Mouse (Mus musculus) lung, embryonic 16.5 days (tissue): ENCODE data around the gene Gabrd. TPM values are rescaled to one million over a fixed set of nuclear protein-coding genes. Genes with fewer than 3 reads are reported as not detected.

Experiments
- ATAC-seq: fragments of 200-750 bp; cut with Nextera tagmentation; 2 replicates; pipeline ENCODE4 v1.8.0; 2017; ENCODE audit warnings: low read depth, mild to moderate bottlenecking, moderate library complexity
- H3K27ac ChIP-seq: fragments of 300-500 bp; sonication (generic); 2 replicates; pipeline ENCODE4 v1.5.1; 2014; ENCODE audit warnings: mild to moderate bottlenecking, control low read depth, low read length
- H3K27me3 ChIP-seq: fragments of 300-500 bp; sonication (generic); 2 replicates; pipeline ENCODE4 v1.6.1; 2014; ENCODE audit warnings: low read depth, low read length, mixed read lengths; ENCODE audit not compliant: control insufficient read depth, insufficient read depth
- H3K36me3 ChIP-seq: fragments of 300-500 bp; sonication (generic); 2 replicates; pipeline ENCODE4 v1.6.1; 2014; ENCODE audit warnings: low read length; ENCODE audit not compliant: control insufficient read depth, insufficient read depth
- H3K4me1 ChIP-seq: fragments of 300-500 bp; sonication (generic); replicated peaks from 2 replicates; pipeline ENCODE4 v1.6.1; 2014; ENCODE audit warnings: low read length, mixed read lengths; ENCODE audit not compliant: control insufficient read depth, insufficient read depth
- H3K4me2 ChIP-seq: fragments of 300-500 bp; sonication (generic); 2 replicates; pipeline ENCODE4 v1.6.1; 2014; ENCODE audit warnings: low read depth, low read length, control low read depth
- H3K4me3 ChIP-seq: fragments of 300-500 bp; sonication (generic); 2 replicates; pipeline ENCODE4 v1.5.1; 2014; ENCODE audit warnings: mild to moderate bottlenecking, low read length, control low read depth
- H3K9ac ChIP-seq: fragments of 300-500 bp; sonication (generic); 2 replicates; pipeline ENCODE4 v1.6.1; 2014; ENCODE audit warnings: low read length, control low read depth
- H3K9me3 ChIP-seq: fragments of 300-500 bp; sonication (generic); 2 replicates; pipeline ENCODE4 v1.6.1; 2016; ENCODE audit warnings: low read length; ENCODE audit not compliant: control insufficient read depth
- WGBS: fragments of 180-500 bp; shearing (Covaris S2); extraction: QIAGEN DNeasy Blood & Tissue Kit; methylation state at CpG from one replicate; pipeline ENCODE4 v1.1.7; 2014; 5-methylcytosine and 5-hydroxymethylcytosine counted together
- polyA plus RNA-seq: library from polyadenylated mRNA; unstranded; fragments of >200 nt; fragmentation: Nextera tagmentation; extraction: Ambion mirVana; gene quantifications from 2 replicates; pipeline ENCODE4 v1.2.1, GENCODE M21; 2015

The Gabrd gene
- polyA plus RNA-seq, 1 experiment from 2014 or later: 0.08 TPM

DNA sequence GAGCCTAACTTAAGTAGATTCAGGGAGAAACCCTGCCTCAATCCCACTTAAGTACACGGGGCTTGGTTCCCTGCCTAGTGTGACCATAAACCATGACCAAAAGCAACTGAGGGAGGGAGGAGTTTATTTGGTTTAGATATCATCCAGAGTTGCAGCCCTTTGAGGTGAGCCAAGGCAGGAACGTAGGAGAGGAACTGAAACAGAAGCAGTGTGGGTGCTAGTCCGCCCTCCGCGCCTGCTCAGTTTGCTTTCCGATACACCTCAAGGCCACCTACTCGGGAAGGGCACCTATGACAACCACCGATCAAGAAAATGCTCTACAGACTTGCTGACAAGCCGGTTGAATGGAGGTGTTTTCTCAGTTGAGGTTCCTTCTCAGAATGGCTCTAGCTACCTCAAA, 30.2 kb downstream of the Gabrd start:
- Histone ChIP-seq H3K27me3 (no peaks in the 10 kb centered on the region; the same call in 1 of the 2 replicates), H3K4me1 (no peaks in the 10 kb centered on the region), H3K9me3 (no peaks in the 10 kb centered on the region), H3K36me3 (no peaks in the 10 kb centered on the region), H3K9ac (no peak overlapping the region), H3K4me3 (no peak overlapping the region), H3K4me2 (no peak overlapping the region), H3K27ac (no peak overlapping the region)
- no peak for ATAC-seq
- WGBS: 80% methylated on average over 9 of the region's 9 CpGs

DNA sequence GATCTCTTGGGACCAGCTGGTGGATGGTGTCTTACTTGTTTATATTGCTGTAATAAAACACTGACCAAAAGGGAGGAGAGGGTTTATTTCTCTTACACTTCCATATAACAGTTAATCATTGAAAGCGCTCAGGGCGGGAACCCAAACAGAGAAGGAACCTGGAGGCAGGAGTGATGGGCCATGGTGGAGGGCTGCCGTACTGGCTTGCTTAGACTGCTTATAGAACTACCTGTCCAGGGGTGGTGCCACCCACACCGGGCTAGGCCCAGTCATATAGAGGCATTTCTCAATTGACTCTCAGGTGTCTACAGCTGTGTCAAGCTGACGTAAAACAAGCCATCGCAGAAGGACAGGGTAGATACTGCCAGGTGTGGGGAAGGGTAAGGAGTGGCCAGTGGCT, 31.1 kb downstream of the Gabrd start:
- 73% methylated on average over 6 of the region's 6 CpGs for whole genome bisulfite sequencing
- no peak overlapping the region for H3K27ac ChIP-seq
- H3K9me3 ChIP-seq: no peaks in the 10 kb centered on the region
- ATAC-seq: no peak
- no peak overlapping the region for H3K4me3 ChIP-seq
- no peaks in the 10 kb centered on the region for H3K36me3 ChIP-seq
- H3K4me2 ChIP-seq: no peak overlapping the region
- H3K4me1 ChIP-seq: no peaks in the 10 kb centered on the region
- no peak overlapping the region for H3K9ac ChIP-seq
- H3K27me3 ChIP-seq: peaks cover 5% of the 10 kb centered on the region; the same call in 1 of the 2 replicates

DNA sequence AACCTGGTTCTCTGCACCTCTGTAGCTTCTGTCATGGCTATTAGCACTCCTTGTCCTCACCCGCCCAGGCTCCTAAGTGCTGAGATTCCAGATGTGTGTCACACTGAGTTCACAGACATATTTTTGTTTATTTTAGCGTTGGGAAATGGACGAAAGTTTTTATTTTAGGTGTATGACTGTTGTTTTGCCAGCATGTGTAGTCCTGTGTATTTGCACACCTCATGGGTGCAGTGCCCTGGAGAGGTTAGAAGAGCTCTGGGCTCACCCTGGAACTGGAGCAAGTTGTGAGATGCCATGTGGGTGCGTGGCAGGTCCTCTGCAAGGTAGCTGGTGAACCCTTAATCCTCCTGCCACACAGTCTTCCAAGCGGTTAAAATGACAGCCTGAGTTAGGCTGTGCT, 35.5 kb downstream of the Gabrd start:
- Histone ChIP-seq H3K27ac (no peak overlapping the region), H3K36me3 (no peaks in the 10 kb centered on the region), H3K4me2 (peak overlapping the region; percentile 39; the same call in 1 of the 2 replicates), H3K4me3 (no peak overlapping the region), H3K4me1 (no peaks in the 10 kb centered on the region; the same call in 1 of the 2 replicates), H3K9ac (no peak overlapping the region), H3K9me3 (no peaks in the 10 kb centered on the region), H3K27me3 (peaks cover 33% of the 10 kb centered on the region)
- no peak for ATAC-seq
- WGBS: 25% methylated on average over 5 of the region's 5 CpGs

DNA sequence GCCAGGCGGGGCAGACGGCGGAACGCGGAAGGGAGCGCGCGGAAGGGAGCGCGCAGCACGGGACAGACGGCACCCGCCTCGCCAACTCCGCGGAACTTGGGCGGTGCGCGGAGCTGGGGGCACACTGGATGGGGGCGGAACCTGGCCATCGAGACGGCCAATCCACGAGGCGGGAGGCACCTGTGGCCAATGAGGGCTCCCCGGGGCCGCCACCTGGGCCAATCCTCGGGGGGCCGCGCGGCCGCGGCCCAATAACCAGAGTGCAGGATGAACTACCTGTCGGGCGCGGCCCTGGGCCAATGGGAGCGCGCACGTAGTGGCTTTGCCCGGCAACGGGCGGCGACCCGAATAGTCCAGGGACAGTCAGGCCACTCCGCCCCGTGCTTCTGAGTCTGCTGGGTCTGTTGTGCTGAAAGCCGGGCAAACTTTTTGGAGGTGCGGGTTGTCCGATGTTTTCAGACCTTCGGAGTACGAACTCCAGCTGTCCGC, 36.6 kb downstream of the Gabrd start, which contains the start of gene Prkcz:
TSS of gene Prkcz (minus strand) at position 59 of the 489 bp plus-strand sequence.
- no peaks in the 10 kb centered on the region for H3K36me3 ChIP-seq
- peak within 1 kb of the TSS; percentile 39 for H3K4me2 ChIP-seq
- peak within 1 kb of the TSS; percentile 61 for H3K9ac ChIP-seq
- peaks cover 33% of the 10 kb centered on the region for H3K27me3 ChIP-seq
- ATAC-seq: peak; percentile 96
- H3K9me3 ChIP-seq: no peaks in the 10 kb centered on the region
- H3K27ac ChIP-seq: peak within 1 kb of the TSS; percentile 85
- H3K4me1 ChIP-seq: no peaks in the 10 kb centered on the region; the same call in 1 of the 2 replicates
- WGBS: under 1% methylated on average over 42 of the region's 51 CpGs
- H3K4me3 ChIP-seq: peak within 1 kb of the TSS; percentile 51

DNA sequence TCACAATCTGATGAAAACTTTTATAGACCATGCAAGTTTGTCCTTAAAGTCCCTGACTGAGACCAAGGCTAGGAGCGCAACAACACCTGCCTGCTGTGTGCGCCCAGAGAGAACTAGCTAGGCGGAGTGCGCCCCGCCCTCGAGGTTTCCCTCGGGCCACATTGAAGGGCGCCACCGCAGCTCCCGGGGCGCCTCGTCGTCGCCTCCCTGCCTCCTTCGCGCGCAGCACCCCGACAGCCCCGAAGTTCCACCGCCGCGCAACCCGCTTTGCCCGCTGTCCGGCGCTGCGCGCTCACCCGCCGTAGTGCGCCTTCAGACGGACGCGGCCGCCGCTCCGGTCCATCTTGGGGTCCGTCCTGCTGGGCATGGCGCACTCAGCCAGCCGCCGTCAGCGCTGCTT, 37.1 kb downstream of the Gabrd start:
- WGBS: 1% methylated on average over 41 of the region's 42 CpGs
- Histone ChIP-seq H3K36me3 (no peaks in the 10 kb centered on the region), H3K4me3 (peak overlapping the region; percentile 51), H3K9me3 (no peaks in the 10 kb centered on the region), H3K9ac (peak overlapping the region; percentile 61), H3K4me1 (no peaks in the 10 kb centered on the region; the same call in 1 of the 2 replicates), H3K4me2 (peak overlapping the region; percentile 39), H3K27me3 (peaks cover 33% of the 10 kb centered on the region), H3K27ac (peak overlapping the region; percentile 85)
- ATAC-seq: peak; percentile 49

DNA sequence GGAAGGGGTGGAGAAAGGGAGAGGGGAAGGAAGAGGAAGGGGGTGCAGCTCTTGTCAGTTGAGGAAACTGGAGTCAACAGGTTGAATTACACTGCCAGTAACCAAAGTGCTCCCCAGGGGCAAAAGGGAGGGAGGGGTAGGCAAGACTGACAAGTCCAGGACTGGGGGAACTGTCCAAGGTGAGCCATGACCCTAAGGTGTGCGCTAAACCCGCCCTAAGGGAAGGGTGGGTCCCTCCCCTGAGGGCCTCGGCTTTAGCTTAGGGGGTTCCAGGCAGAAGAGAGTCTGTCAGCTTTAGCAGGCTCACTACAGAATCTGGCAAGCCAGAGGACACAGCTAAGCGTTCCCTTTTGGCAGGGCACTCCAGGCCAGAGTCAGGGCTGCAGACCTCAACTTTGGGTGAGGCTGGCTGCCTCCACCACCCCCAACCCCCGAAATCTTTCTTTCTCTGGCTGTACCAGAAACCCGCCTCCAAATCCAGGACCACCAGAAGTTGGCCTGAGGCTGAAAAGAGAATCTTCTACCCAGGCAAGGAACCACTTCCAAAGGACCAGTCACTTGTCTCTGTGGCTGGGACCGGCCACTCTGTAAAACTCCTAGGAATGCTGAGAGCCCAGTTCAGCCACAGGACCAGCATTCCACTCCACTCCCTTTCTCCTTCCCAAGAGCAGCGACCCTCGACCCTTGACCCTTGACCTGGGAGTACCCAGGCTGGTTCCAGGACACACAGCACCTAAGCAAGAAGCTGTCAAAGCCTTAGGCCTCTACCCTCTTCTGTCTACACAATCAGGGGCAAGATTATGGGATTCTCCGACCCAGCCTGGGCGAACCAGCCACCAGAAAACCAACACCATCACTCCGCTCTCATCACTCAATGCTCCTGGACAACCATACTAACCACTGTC, 38.1 kb downstream of the Gabrd start:
- no peak for ATAC-seq
- Histone ChIP-seq H3K4me1 (no peaks in the 10 kb centered on the region; the same call in 1 of the 2 replicates), H3K9ac (no peak overlapping the region), H3K9me3 (no peaks in the 10 kb centered on the region), H3K27me3 (peaks cover 33% of the 10 kb centered on the region), H3K4me3 (peak overlapping the region; percentile 51), H3K27ac (no peak overlapping the region), H3K4me2 (peak overlapping the region; percentile 39), H3K36me3 (no peaks in the 10 kb centered on the region)
- WGBS: 25% methylated on average over 12 of the region's 12 CpGs

DNA sequence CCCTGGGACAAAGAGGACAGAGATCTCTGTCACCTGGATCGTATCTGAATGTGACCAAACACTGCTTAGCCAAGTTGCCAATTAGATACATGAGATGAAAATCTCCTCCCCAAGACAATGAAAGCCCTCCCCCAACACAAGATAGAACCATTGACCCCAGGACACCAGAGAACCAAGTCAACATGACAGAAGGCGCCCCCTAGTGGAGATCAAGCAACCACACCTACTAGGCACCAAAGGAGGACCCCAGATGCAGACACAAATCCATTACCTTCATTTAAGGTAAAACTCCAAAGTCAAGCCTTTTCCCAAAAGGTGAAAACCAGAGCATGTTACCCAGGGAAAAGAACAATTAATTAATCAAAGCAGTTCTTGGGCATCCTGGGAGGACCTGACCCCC, 40.3 kb downstream of the Gabrd start:
- H3K4me2 ChIP-seq: no peak overlapping the region

DNA sequence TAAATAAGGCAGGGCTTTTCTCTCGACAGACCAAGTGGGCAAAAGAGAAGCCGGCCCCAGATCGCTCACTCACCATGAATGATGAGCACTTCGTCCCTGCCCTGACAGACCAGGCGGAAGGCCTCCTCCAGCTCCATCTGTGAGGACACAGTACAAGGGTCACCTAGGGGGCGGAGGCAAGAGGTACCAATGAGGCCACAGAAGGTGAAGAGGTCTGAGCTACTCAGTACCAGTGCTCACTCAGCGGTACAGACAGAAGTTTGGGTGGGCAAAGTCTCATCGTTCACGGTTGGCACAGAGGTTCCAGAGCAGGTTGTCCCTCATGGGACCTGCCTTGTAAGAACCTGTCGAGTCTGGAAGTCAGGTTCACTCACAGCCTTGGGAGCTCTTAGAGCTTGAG, 41.6 kb downstream of the Gabrd start:
- Histone ChIP-seq H3K4me2 (no peak overlapping the region), H3K27me3 (peaks cover 24% of the 10 kb centered on the region), H3K36me3 (no peaks in the 10 kb centered on the region), H3K4me3 (no peak overlapping the region), H3K9me3 (no peaks in the 10 kb centered on the region), H3K4me1 (no peaks in the 10 kb centered on the region; the same call in 1 of the 2 replicates), H3K9ac (no peak overlapping the region), H3K27ac (no peak overlapping the region)
- no peak for ATAC-seq
- 77% methylated on average over 10 of the region's 10 CpGs for WGBS

More for the DNA sequence above, 40.3 kb downstream of the Gabrd start:
- no peak overlapping the region for H3K27ac ChIP-seq
- whole genome bisulfite sequencing: 43% methylated on average over 2 of the region's 2 CpGs
- ATAC-seq: no peak
- H3K27me3 ChIP-seq: peaks cover 33% of the 10 kb centered on the region
- no peaks in the 10 kb centered on the region; the same call in 1 of the 2 replicates for H3K4me1 ChIP-seq
- no peaks in the 10 kb centered on the region for H3K9me3 ChIP-seq
- H3K4me3 ChIP-seq: no peak overlapping the region
- H3K9ac ChIP-seq: no peak overlapping the region
- no peaks in the 10 kb centered on the region for H3K36me3 ChIP-seq

DNA sequence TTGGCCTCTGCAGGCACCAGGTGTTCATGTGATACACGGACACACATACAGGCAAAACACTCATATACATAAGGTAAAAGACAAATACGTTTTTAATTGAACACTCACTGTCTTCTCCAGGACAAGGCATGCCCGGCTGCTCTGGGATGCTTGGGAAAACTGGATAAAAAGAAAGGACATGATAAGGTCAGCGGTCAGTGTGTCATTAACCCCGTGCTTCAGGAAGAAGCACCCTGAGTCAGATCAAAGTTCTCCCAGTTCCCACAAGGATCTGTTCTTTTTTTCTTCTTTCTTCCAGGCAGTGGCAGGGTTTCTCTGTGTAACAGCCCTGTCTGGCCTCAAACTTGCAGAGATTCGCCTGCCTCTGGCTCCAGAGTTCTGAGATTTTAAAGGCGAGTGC, 43.4 kb downstream of the Gabrd start:
- Histone ChIP-seq H3K27me3 (peaks cover 7% of the 10 kb centered on the region), H3K36me3 (no peaks in the 10 kb centered on the region), H3K4me2 (no peak overlapping the region), H3K4me1 (no peaks in the 10 kb centered on the region; the same call in 1 of the 2 replicates), H3K9ac (no peak overlapping the region), H3K4me3 (no peak overlapping the region), H3K27ac (no peak overlapping the region), H3K9me3 (no peaks in the 10 kb centered on the region)
- 74% methylated on average over 7 of the region's 7 CpGs for WGBS
- no peak for ATAC-seq
